Comparison of ENCODE assay signal across 24 mouse cellular contexts in genomic region chr14:109583084-109583483, GRCm38 (mm10).
DNase-seq lines count a peak whose midpoint lies in the region; ATAC-seq and TF ChIP-seq lines count a peak whose summit lies in the region.
"Had no signal": no experiment of that assay in that cellular context is flagged by ENCODE, and none has a peak within 500 bp of the region (broad histone marks: within the 10 kb centered on the region; RNA-seq: fewer than 3 reads in every experiment).

No protein-coding gene starts in this region.

- no peak overlapping the region for H3K4me2 ChIP-seq in limb, embryonic 14.5 days (replicated peaks; ENCODE audit: low read depth, low read length, severe bottlenecking)
- H3K4me2 ChIP-seq in myocyte (ENCODE audit: low read depth): no peak overlapping the region
- H3K4me2 ChIP-seq in forebrain, embryonic 11.5 days (ENCODE audit: low read depth, low read length, severe bottlenecking): no peak overlapping the region
- H3K4me2 ChIP-seq in midbrain, embryonic 16.5 days (ENCODE audit: low read length): no peak overlapping the region

- no peak overlapping the region for H3K4me3 ChIP-seq in limb, embryonic 14.5 days (replicated peaks; ENCODE audit: low read length)
- no peak overlapping the region for H3K4me3 ChIP-seq in limb, embryonic 10.5 days
- H3K4me3 ChIP-seq in C2C12 (ENCODE audit: insufficient read depth, poor library complexity, severe bottlenecking): no peak overlapping the region
- H3K4me3 ChIP-seq in myocyte: no peak overlapping the region
- H3K4me3 ChIP-seq in forebrain, embryonic 11.5 days (ENCODE audit: low read depth, low read length): no peak overlapping the region
- H3K4me3 ChIP-seq in midbrain, embryonic 16.5 days (ENCODE audit: low read depth, low read length): no peak overlapping the region

- H3K36me3 ChIP-seq in limb, embryonic 14.5 days (ENCODE audit: control insufficient read depth, insufficient read depth, low read length): no peaks in the 10 kb centered on the region
- H3K36me3 ChIP-seq in limb, embryonic 10.5 days: no peaks in the 10 kb centered on the region
- H3K36me3 ChIP-seq in C2C12 (ENCODE audit: control insufficient read depth, insufficient read depth) (no peaks in the 10 kb centered on the region), myocyte (ENCODE audit: control insufficient read depth, insufficient read depth) (no peaks in the 10 kb centered on the region)
- no peaks in the 10 kb centered on the region for H3K36me3 ChIP-seq in forebrain, embryonic 11.5 days (ENCODE audit: control insufficient read depth, insufficient read depth, low read length)
- H3K36me3 ChIP-seq in midbrain, embryonic 16.5 days (ENCODE audit: control insufficient read depth, insufficient read depth, low read length): no peaks in the 10 kb centered on the region
- H3K36me3 ChIP-seq: G1E had no signal

- 80% methylated on average over 3 of the region's 3 CpGs for WGBS in limb, embryonic 14.5 days
- WGBS in limb, embryonic 10.5 days: 98% methylated on average over 3 of the region's 3 CpGs
- 97% methylated on average over 3 of the region's 3 CpGs for WGBS in forebrain, embryonic 11.5 days
- WGBS in midbrain, embryonic 16.5 days: 91% methylated on average over 3 of the region's 3 CpGs

- H3K79me2 ChIP-seq in C2C12 (ENCODE audit: control insufficient read depth, insufficient read depth) (no peaks in the 10 kb centered on the region), myocyte (ENCODE audit: control insufficient read depth, insufficient read depth) (no peaks in the 10 kb centered on the region)

- no peak overlapping the region for H3K9ac ChIP-seq in limb, embryonic 14.5 days (ENCODE audit: low read depth, low read length, severe bottlenecking)
- no peak overlapping the region for H3K9ac ChIP-seq in forebrain, embryonic 11.5 days (ENCODE audit: low read length)
- no peak overlapping the region for H3K9ac ChIP-seq in midbrain, embryonic 16.5 days (ENCODE audit: low read depth, low read length)

- H3ac ChIP-seq in C2C12 (ENCODE audit: control insufficient read depth, insufficient read length, low read depth) (no peak overlapping the region), myocyte (ENCODE audit: control insufficient read depth, insufficient read length) (no peak overlapping the region)

- no peak for ATAC-seq in limb, embryonic 14.5 days (ENCODE audit: low FRiP score, low read depth)
- ATAC-seq in forebrain, embryonic 11.5 days (replicated peaks; ENCODE audit: low FRiP score): no peak
- ATAC-seq in midbrain, embryonic 16.5 days: no peak
- ATAC-seq: activated CD4-positive, CD25-positive, alpha-beta regulatory T cell, adult 4 months; CD4-positive, CD25-positive, alpha-beta regulatory T cell, adult 4 months; Patski had no signal

- peak; percentile 6 for DNase-seq in limb, embryonic 14.5 days (ENCODE audit: low spot score)
- no peak for DNase-seq in limb, embryonic 10.5 days (ENCODE audit: low spot score)
- peak; percentile 46 for DNase-seq in 416B (ENCODE audit: low read depth)
- DNase-seq in forebrain, embryonic 11.5 days (ENCODE audit: low spot score): no peak
- no peak for DNase-seq in heart, adult 11 months
- DNase-seq: adrenal gland, adult 2 months; adrenal gland, adult 8-10 months; adrenal gland, postnatal 10 days; adrenal gland, postnatal 14 days; adrenal gland, postnatal 25 days; adrenal gland, postnatal 36 days; B cell, adult 2 months; cerebellum, adult 11 months; cerebellum, adult 11-12 months; cerebellum, adult 18-20 months; cerebellum, adult 2 months had no signal

- H3K27me3 ChIP-seq in limb, embryonic 14.5 days (ENCODE audit: control insufficient read depth, insufficient read depth, low read length): no peaks in the 10 kb centered on the region
- H3K27me3 ChIP-seq in limb, embryonic 10.5 days (ENCODE audit: low read depth, poor library complexity, severe bottlenecking): no peaks in the 10 kb centered on the region
- H3K27me3 ChIP-seq in C2C12 (ENCODE audit: control insufficient read depth, insufficient read depth, insufficient read length): no peaks in the 10 kb centered on the region
- H3K27me3 ChIP-seq in myocyte (ENCODE audit: control insufficient read depth, insufficient read depth, insufficient read length): no peaks in the 10 kb centered on the region
- no peaks in the 10 kb centered on the region for H3K27me3 ChIP-seq in forebrain, embryonic 11.5 days (ENCODE audit: control insufficient read depth, insufficient read depth, low read length)
- no peaks in the 10 kb centered on the region for H3K27me3 ChIP-seq in midbrain, embryonic 16.5 days (ENCODE audit: control insufficient read depth, insufficient read depth, low read depth, low read length)
- H3K27me3 ChIP-seq: CH12.LX, Patski had no signal

- H3K27ac ChIP-seq in limb, embryonic 14.5 days (replicated peaks; ENCODE audit: low read depth, low read length): no peak overlapping the region
- H3K27ac ChIP-seq in limb, embryonic 10.5 days: no peak overlapping the region
- H3K27ac ChIP-seq in forebrain, embryonic 11.5 days (ENCODE audit: low read depth, low read length): no peak overlapping the region
- H3K27ac ChIP-seq in midbrain, embryonic 16.5 days (ENCODE audit: low read length): no peak overlapping the region

- TF ChIP-seq POLR2A in limb, embryonic 14.5 days (IDR thresholded peaks at IDR 0.05; ENCODE audit: borderline replicate concordance, extremely low read depth, insufficient read depth, insufficient read length): no peak
- no peak for TF ChIP-seq POLR2A in myocyte (IDR thresholded peaks at IDR 0.05; ENCODE audit: insufficient read length, low read depth)

- H3K79me3 ChIP-seq in C2C12 (ENCODE audit: low read depth): no peaks in the 10 kb centered on the region

- H3K4me1 ChIP-seq in limb, embryonic 14.5 days (ENCODE audit: control insufficient read depth, insufficient read depth, low read length): no peaks in the 10 kb centered on the region
- H3K4me1 ChIP-seq in limb, embryonic 10.5 days: no peaks in the 10 kb centered on the region
- H3K4me1 ChIP-seq in forebrain, embryonic 11.5 days (replicated peaks; ENCODE audit: control insufficient read depth, insufficient read depth, low read length): no peaks in the 10 kb centered on the region
- H3K4me1 ChIP-seq in midbrain, embryonic 16.5 days (ENCODE audit: control insufficient read depth, insufficient read depth, low read length): no peaks in the 10 kb centered on the region

- no peak for TF ChIP-seq CTCF in C2C12 (IDR thresholded peaks at IDR 0.05; ENCODE audit: control insufficient read depth, insufficient read depth, insufficient read length)

- H3K9me3 ChIP-seq in limb, embryonic 14.5 days (ENCODE audit: control insufficient read depth, low read length): no peaks in the 10 kb centered on the region
- no peaks in the 10 kb centered on the region for H3K9me3 ChIP-seq in limb, embryonic 10.5 days (replicated peaks)
- H3K9me3 ChIP-seq in forebrain, embryonic 11.5 days (ENCODE audit: control insufficient read depth, low read length): no peaks in the 10 kb centered on the region
- H3K9me3 ChIP-seq in midbrain, embryonic 16.5 days (replicated peaks; ENCODE audit: control insufficient read depth, low read length, poor library complexity, severe bottlenecking): no peaks in the 10 kb centered on the region

TF ChIP-seq in C2C12, 6 proteins besides CTCF, POLR2A, EP300 and RAD21:
- TF ChIP-seq MYOD1 (IDR thresholded peaks at IDR 0.05; ENCODE audit: control insufficient read depth, insufficient read length, low read depth): no peak
- peak; percentile 81 for TF ChIP-seq CEBPB (IDR thresholded peaks at IDR 0.05; ENCODE audit: low read depth)

TF ChIP-seq in myocyte, 11 proteins besides CTCF, POLR2A, EP300 and RAD21:
- TF ChIP-seq TCF12 (IDR thresholded peaks at IDR 0.05; ENCODE audit: insufficient read depth, poor library complexity, severe bottlenecking): no peak
- TF ChIP-seq TCF3 (IDR thresholded peaks at IDR 0.05; ENCODE audit: insufficient read length, low read depth): no peak
- peak; percentile 92 for TF ChIP-seq CEBPB (IDR thresholded peaks at IDR 0.05; ENCODE audit: insufficient read depth, poor library complexity, severe bottlenecking)
- TF ChIP-seq MYOG (IDR thresholded peaks at IDR 0.05; ENCODE audit: control insufficient read depth in 1 of 3, insufficient read depth in 1 of 3, insufficient read length in 2 of 3, low read depth in 2 of 3): no peak
- TF ChIP-seq POLR2AphosphoS2 (IDR thresholded peaks at IDR 0.05; ENCODE audit: insufficient read length, low read depth): no peak

Comparison
In these comparisons a context has a peak if more than half of its experiments do, and no peak if none do; other contexts are left out.
1. DNase-seq: peak in limb, embryonic 14.5 days (single experiment) and 416B (single experiment); none in limb, embryonic 10.5 days (single experiment), forebrain, embryonic 11.5 days (single experiment) and heart, adult 11 months (single experiment).